Mouse (Mus musculus) neural tube, embryonic 11.5 days (tissue): ENCODE data around the gene Olfr26. TPM values are rescaled to one million over a fixed set of nuclear protein-coding genes. Genes with fewer than 3 reads are reported as not detected.

ENCODE experiments used
- polyA plus RNA-seq: library from polyadenylated mRNA; unstranded; fragments of >200 nt; fragmentation: Nextera tagmentation; extraction: Ambion mirVana; gene quantifications from 2 replicates; pipeline ENCODE4 v1.2.1, GENCODE M21; 2014

Gene Olfr26
- polyA plus RNA-seq, 1 experiment from 2014 or later: not detected

Other genes starting within 250 kb of the Olfr26 start
- not detected in 2 replicates for gene Olfr914, start 250.0 kb upstream of the Olfr26 start, polyA plus RNA-seq
- not detected in 2 replicates for gene Olfr916, start 195.2 kb upstream of the Olfr26 start, polyA plus RNA-seq
- gene Olfr917, start 189.2 kb upstream of the Olfr26 start, polyA plus RNA-seq: not detected in 2 replicates
- gene Olfr918, start 180.5 kb upstream of the Olfr26 start, polyA plus RNA-seq: not detected in 2 replicates
- not detected in 2 replicates for gene Olfr919, start 151.4 kb upstream of the Olfr26 start, polyA plus RNA-seq
- 9.6 and 10.4 TPM in 2 replicates for gene Vwa5a, start 136.8 kb upstream of the Olfr26 start, polyA plus RNA-seq
- gene Olfr920, start 102.8 kb upstream of the Olfr26 start, polyA plus RNA-seq: not detected in 2 replicates
- gene Olfr921, start 82.0 kb upstream of the Olfr26 start, polyA plus RNA-seq: not detected in 2 replicates
- not detected in 2 replicates for gene Olfr922, start 40.4 kb upstream of the Olfr26 start, polyA plus RNA-seq
- not detected in 2 replicates for gene Olfr923, start 28.5 kb upstream of the Olfr26 start, polyA plus RNA-seq
- not detected in 2 replicates for gene Olfr924, start 10.6 kb upstream of the Olfr26 start, polyA plus RNA-seq
- gene Olfr926, start 22.1 kb downstream of the Olfr26 start, polyA plus RNA-seq: not detected in 2 replicates
- not detected in 2 replicates for gene Olfr930, start 74.7 kb downstream of the Olfr26 start, polyA plus RNA-seq
- not detected in 2 replicates for gene Olfr933, start 117.3 kb downstream of the Olfr26 start, polyA plus RNA-seq
- gene Olfr934, start 133.3 kb downstream of the Olfr26 start, polyA plus RNA-seq: not detected in 2 replicates
- gene Olfr935, start 144.6 kb downstream of the Olfr26 start, polyA plus RNA-seq: not detected in 2 replicates
- not detected in 2 replicates for gene Olfr146, start 168.3 kb downstream of the Olfr26 start, polyA plus RNA-seq
- not detected in 2 replicates for gene Olfr937, start 209.9 kb downstream of the Olfr26 start, polyA plus RNA-seq
- not detected in 2 replicates for gene Olfr938, start 223.8 kb downstream of the Olfr26 start, polyA plus RNA-seq